Mouse (Mus musculus): ENCODE results near the gene Emilin2.
"Not testable (repeated sequence)": the region's sequence is repeated elsewhere in the genome, so short reads cannot be mapped to it uniquely, and the experiment has no call there.

- not testable (repeated sequence) for TF ChIP-seq POLR2A (IDR thresholded peaks at IDR 0.05; ENCODE audit: insufficient read length, low read depth); POLR2AphosphoS2 (IDR thresholded peaks at IDR 0.05; ENCODE audit: insufficient read length, low read depth); MAX (IDR thresholded peaks at IDR 0.05; ENCODE audit: low read depth); USF1 (IDR thresholded peaks at IDR 0.05; ENCODE audit: low read depth); MYOD1 (IDR thresholded peaks at IDR 0.05; ENCODE audit: control insufficient read depth in 1 of 3, insufficient read length in 2 of 3, low read depth in 2 of 3); REST (IDR thresholded peaks at IDR 0.05; ENCODE audit: insufficient read depth, insufficient read length); CEBPB (IDR thresholded peaks at IDR 0.05; ENCODE audit: insufficient read depth, poor library complexity, severe bottlenecking); TCF12 (IDR thresholded peaks at IDR 0.05; ENCODE audit: insufficient read depth, poor library complexity, severe bottlenecking); SRF (IDR thresholded peaks at IDR 0.05; ENCODE audit: control insufficient read depth, insufficient read length, low read depth)
These were observed 9.0 kb upstream of the Emilin2 start for GRCm38 (mm10) chr17:71320731-71321130.
